Mouse (Mus musculus) liver, postnatal 0 days (tissue): ENCODE measurements at regions not wholly inside any gene's neighbourhood (a gene's known extent, or its start where the extent isn't known, plus 50 kb on each side); places are given as distances from the start of the nearest gene placed in this dataset.

Experiments used
- CTCF ChIP-seq: sonication (generic); IDR thresholded peaks from 2 replicates; pipeline ENCODE4 v1.5.1; 2016; ENCODE audit warnings: antibody characterized with exemption, low read depth
- EP300 ChIP-seq: IDR thresholded peaks from 2 replicates; pipeline ENCODE4 v1.6.1; 2016; ENCODE audit warnings: antibody characterized with exemption, low read depth, mild to moderate bottlenecking

- no peak for TF ChIP-seq CTCF
- TF ChIP-seq EP300 = no peak
These were observed 188.5 kb upstream of the Maf start for GRCm38 (mm10) chr8:115896066-115896465.
